Mouse (Mus musculus) myocyte (in vitro differentiated cells): ENCODE measurements around the gene Cyp1b1.

Experiments
- E2F4 ChIP-seq: IDR thresholded peaks from one replicate; pipeline ENCODE4 v1.6.1; 2011; ENCODE audit warnings: mild to moderate bottlenecking, control low read depth, moderate library complexity; ENCODE audit not compliant: insufficient read depth
- POLR2A ChIP-seq: IDR thresholded peaks from one replicate; pipeline ENCODE4 v1.6.1; 2011; ENCODE audit warnings: low read depth, mild to moderate bottlenecking, control low read depth, moderate library complexity; ENCODE audit not compliant: insufficient read length

DNA sequence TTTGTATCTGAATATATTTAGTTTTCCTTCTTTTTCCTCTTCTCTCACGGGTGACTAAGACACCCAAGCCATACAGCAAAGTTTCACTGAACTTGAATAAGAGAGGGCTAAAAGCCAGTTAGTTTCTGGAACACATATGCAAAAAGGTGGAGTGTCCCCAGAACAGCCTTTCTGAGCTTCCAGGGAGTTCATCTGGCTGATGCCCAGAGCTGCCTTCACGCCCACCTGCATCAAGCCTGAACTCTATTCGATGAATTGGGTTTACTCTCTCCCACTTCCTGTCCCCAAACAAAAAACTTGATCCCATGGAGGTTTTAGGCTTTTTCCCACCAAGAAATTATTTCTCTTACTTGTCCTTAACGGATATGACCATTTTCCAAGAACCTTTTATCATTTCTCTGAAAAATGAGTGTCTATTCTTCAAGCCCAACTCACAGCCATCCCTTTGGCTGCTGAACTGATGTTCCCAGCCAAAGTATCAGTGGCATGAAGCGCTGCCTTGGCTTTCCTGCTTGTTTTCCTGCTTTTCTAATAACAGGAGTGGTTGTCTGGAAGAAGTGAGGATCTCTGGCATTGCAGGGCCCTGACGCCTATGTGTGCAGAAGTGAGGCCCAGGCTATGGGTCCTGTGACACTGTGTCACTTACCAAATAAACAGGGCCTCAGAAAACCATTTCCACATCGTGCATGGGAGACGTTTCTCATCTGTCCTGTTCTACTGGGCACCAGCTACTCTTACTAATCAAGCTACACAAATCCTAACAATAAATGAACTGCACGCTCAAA lies 9.0 kb downstream of the Cyp1b1 start:
- TF ChIP-seq POLR2A (no peak), E2F4 (no peak)
